In genomic region chr2:166491861-166492260, GRCm38 (mm10) we compare ENCODE assay signal across 13 mouse cellular contexts.
DNase-seq lines count a peak whose midpoint lies in the region; ATAC-seq and TF ChIP-seq lines count a peak whose summit lies in the region.
"Had no signal": no experiment of that assay in that cellular context is flagged by ENCODE, and none has a peak within 500 bp of the region (broad histone marks: within the 10 kb centered on the region; RNA-seq: fewer than 3 reads in every experiment).

No protein-coding gene starts in this region.

- H3K4me3 ChIP-seq in liver, postnatal 0 days (ENCODE audit: low read depth, low read length): no peak overlapping the region
- H3K4me3 ChIP-seq in liver, embryonic 11.5 days (ENCODE audit: low read depth, low read length): no peak overlapping the region
- H3K4me3 ChIP-seq: forebrain, embryonic 15.5 days; midbrain, embryonic 12.5 days had no signal

- 0 out of 2 replicates have a peak, but pooled peaks have one; percentile 3 for TF ChIP-seq CTCF in liver, postnatal 0 days (IDR thresholded peaks at IDR 0.05; ENCODE audit: low read depth)

- ATAC-seq in liver, postnatal 0 days: no peak
- ATAC-seq in liver, embryonic 11.5 days (replicated peaks; ENCODE audit: low FRiP score): no peak
- peak; percentile 95 for ATAC-seq in granulocyte monocyte progenitor cell, adult 5-6 weeks (replicated peaks; ENCODE audit: poor library complexity, severe bottlenecking)
- peak; percentile 78 for ATAC-seq in neutrophil, adult 5-6 weeks (ENCODE audit: extremely low read depth, insufficient number of reproducible peaks, low FRiP score, poor library complexity, severe bottlenecking)
- ATAC-seq: forebrain, embryonic 15.5 days had no signal

- WGBS in liver, postnatal 0 days (ENCODE audit: insufficient replicate concordance): 28% methylated on average over 6 of the region's 6 CpGs
- WGBS in liver, embryonic 11.5 days: 37% methylated on average over 6 of the region's 6 CpGs

- H3K4me1 ChIP-seq in liver, postnatal 0 days (ENCODE audit: insufficient read depth): 0 out of 2 replicates have a peak, but pooled peaks cover 7% of the 10 kb centered on the region
- H3K4me1 ChIP-seq in liver, embryonic 11.5 days (replicated peaks; ENCODE audit: control insufficient read depth, insufficient read depth, low read length): no peaks in the 10 kb centered on the region

- H3K9me3 ChIP-seq in liver, postnatal 0 days (ENCODE audit: low read length): no peaks in the 10 kb centered on the region
- no peaks in the 10 kb centered on the region for H3K9me3 ChIP-seq in liver, embryonic 11.5 days (ENCODE audit: control insufficient read depth, low read length)
- H3K9me3 ChIP-seq: forebrain, embryonic 15.5 days; midbrain, embryonic 12.5 days had no signal

- H3K36me3 ChIP-seq in liver, postnatal 0 days (replicated peaks; ENCODE audit: insufficient read depth, low read length): no peaks in the 10 kb centered on the region
- no peaks in the 10 kb centered on the region for H3K36me3 ChIP-seq in liver, embryonic 11.5 days (ENCODE audit: control insufficient read depth, insufficient read depth, low read length)
- H3K36me3 ChIP-seq: forebrain, embryonic 15.5 days; midbrain, embryonic 12.5 days had no signal

- TF ChIP-seq EP300 in liver, postnatal 0 days (IDR thresholded peaks at IDR 0.05; ENCODE audit: low read depth): no peak

- peak; percentile 28 for DNase-seq in liver, postnatal 0 days
- no peak for DNase-seq in liver, embryonic 11.5 days (ENCODE audit: low spot score)
- peak; percentile 62 for DNase-seq in CD4-positive, CD25-positive, alpha-beta regulatory T cell, adult 2 months (ENCODE audit: low read depth, low spot score)
- no peak for DNase-seq in right cerebral cortex, postnatal 36 days (ENCODE audit: low spot score in 2 of 2)
- DNase-seq in layer of hippocampus, adult 9-11 months: no peak
- DNase-seq in left cerebral cortex, postnatal 10 days (ENCODE audit: extremely low spot score in 1 of 2, low spot score in 2 of 2): no peak
- DNase-seq: cerebellum, adult 18-20 months; heart, postnatal 36 days; liver had no signal

- intact Hi-C loops in left cerebral cortex, postnatal 10 days (cut with DNase I): no loop called here

- H3K4me2 ChIP-seq in liver, postnatal 0 days (ENCODE audit: low read depth, low read length): no peak overlapping the region
- no peak overlapping the region for H3K4me2 ChIP-seq in liver, embryonic 11.5 days
- H3K4me2 ChIP-seq: forebrain, embryonic 15.5 days; midbrain, embryonic 12.5 days had no signal

- no peak overlapping the region for H3K9ac ChIP-seq in liver, postnatal 0 days (replicated peaks)
- no peak overlapping the region for H3K9ac ChIP-seq in liver, embryonic 11.5 days (ENCODE audit: low read depth, low read length)
- H3K9ac ChIP-seq: forebrain, embryonic 15.5 days; midbrain, embryonic 12.5 days had no signal

- no peaks in the 10 kb centered on the region for H3K27me3 ChIP-seq in liver, postnatal 0 days (ENCODE audit: insufficient read depth, low read length)
- H3K27me3 ChIP-seq in liver, embryonic 11.5 days (replicated peaks; ENCODE audit: control insufficient read depth, insufficient read depth, low read length): no peaks in the 10 kb centered on the region; the same call in 1 of the 2 replicates
- H3K27me3 ChIP-seq: forebrain, embryonic 15.5 days; midbrain, embryonic 12.5 days had no signal

- no peak overlapping the region for H3K27ac ChIP-seq in liver, postnatal 0 days (ENCODE audit: low read depth)
- no peak overlapping the region for H3K27ac ChIP-seq in liver, embryonic 11.5 days (ENCODE audit: low read depth, low read length)
- H3K27ac ChIP-seq: forebrain, embryonic 15.5 days; midbrain, embryonic 12.5 days had no signal

Comparison
In these comparisons a context has a peak if more than half of its experiments do, and no peak if none do; other contexts are left out.
1. DNase-seq: peak in liver, postnatal 0 days (single experiment) and CD4-positive, CD25-positive, alpha-beta regulatory T cell, adult 2 months (single experiment); none in liver, embryonic 11.5 days (single experiment), right cerebral cortex, postnatal 36 days (0 of 2), layer of hippocampus, adult 9-11 months (single experiment) and left cerebral cortex, postnatal 10 days (0 of 2).
2. ATAC-seq: peak in granulocyte monocyte progenitor cell, adult 5-6 weeks (single experiment) and neutrophil, adult 5-6 weeks (single experiment); none in liver, postnatal 0 days (single experiment) and liver, embryonic 11.5 days (single experiment).